Mouse (Mus musculus): Measurements from ENCODE around the gene Sh2d7.
"Not testable (repeated sequence)": the region's sequence is repeated elsewhere in the genome, so short reads cannot be mapped to it uniquely, and the experiment has no call there.

Gene Sh2d7

GRCm38 (mm10) chr9:54544954-54545315 is 6.2 kb downstream of the Sh2d7 start:
- no peak for DNase-seq

GRCm38 (mm10) chr9:54547536-54547935 is 8.8 kb downstream of the Sh2d7 start:
- peak in 1 of 2 experiments; percentile 59 for DNase-seq

GRCm38 (mm10) chr9:54549433-54549832 is 10.6 kb downstream of the Sh2d7 start:
- DNase-seq, result no peak

- DNase-seq, result no peak
These were observed 13.6 kb downstream of the Sh2d7 start for GRCm38 (mm10) chr9:54552409-54552808.

- peak in 1 of 2 experiments; percentile 20 for DNase-seq
These were observed 16.3 kb downstream of the Sh2d7 start for GRCm38 (mm10) chr9:54555044-54555443.

GRCm38 (mm10) chr9:54558731-54559130 is 19.9 kb downstream of the Sh2d7 start:
- no peak for DNase-seq

- peak; percentile 71 to 75 for DNase-seq
These were observed 21.1 kb downstream of the Sh2d7 start, which contains the start of gene Cib2 for GRCm38 (mm10) chr9:54559771-54560471. Gene Cib2 (minus strand): TSS chr9:54560218.

GRCm38 (mm10) chr9:54560831-54561601 is 22.2 kb downstream of the Sh2d7 start:
- no peak for DNase-seq

- DNase-seq, result no peak
These were observed 28.2 kb downstream of the Sh2d7 start for GRCm38 (mm10) chr9:54566958-54567357.

GRCm38 (mm10) chr9:54568732-54569131 is 29.9 kb downstream of the Sh2d7 start:
- no peak for DNase-seq

GRCm38 (mm10) chr9:54571130-54571839 is 32.5 kb downstream of the Sh2d7 start:
- DNase-seq, result no peak

GRCm38 (mm10) chr9:54583712-54584111 is 44.9 kb downstream of the Sh2d7 start:
- no peak for DNase-seq

GRCm38 (mm10) chr9:54584127-54584526 is 45.3 kb downstream of the Sh2d7 start:
- DNase-seq, result not testable (repeated sequence)

- no peak for DNase-seq
These were observed 47.0 kb downstream of the Sh2d7 start for GRCm38 (mm10) chr9:54585839-54586198.

- DNase-seq, result peak; percentile 99 to 100
These were observed 47.6 kb downstream of the Sh2d7 start, which contains the start of gene Idh3a for GRCm38 (mm10) chr9:54586199-54587061. Gene Idh3a (plus strand): TSS chr9:54586334.

GRCm38 (mm10) chr9:54587863-54588262 is 49.1 kb downstream of the Sh2d7 start:
- no peak for DNase-seq

GRCm38 (mm10) chr9:54593652-54594051 is 54.9 kb downstream of the Sh2d7 start:
- DNase-seq, result not testable (repeated sequence)

Data from spleen, adult 18-20 months (tissue).